Mouse (Mus musculus) layer of hippocampus, adult 2 months (tissue): ENCODE measurements at regions not wholly inside any gene's neighbourhood (a gene's known extent, or its start where the extent isn't known, plus 50 kb on each side); places are given as distances from the start of the nearest gene placed in this dataset.

Experiments used
- DNase-seq, 2 experiments: peaks; one replicate each; pipeline ENCODE4 v3.0.0; 2022; ENCODE audit warnings: low spot score in 2 of 2
- H3K27ac ChIP-seq: fragments of 200-600 bp; 2 replicates; pipeline ENCODE4 v1.8.1; 2022
- H3K4me3 ChIP-seq: fragments of 200-600 bp; 2 replicates; pipeline ENCODE4 v1.8.1; 2022; ENCODE audit warnings: mild to moderate bottlenecking
- CTCF ChIP-seq: fragments of 200-600 bp; conservative IDR thresholded peaks from 2 replicates; pipeline ENCODE4 v1.8.1; 2022; ENCODE audit warnings: antibody characterized with exemption, mild to moderate bottlenecking, moderate library complexity

DNA sequence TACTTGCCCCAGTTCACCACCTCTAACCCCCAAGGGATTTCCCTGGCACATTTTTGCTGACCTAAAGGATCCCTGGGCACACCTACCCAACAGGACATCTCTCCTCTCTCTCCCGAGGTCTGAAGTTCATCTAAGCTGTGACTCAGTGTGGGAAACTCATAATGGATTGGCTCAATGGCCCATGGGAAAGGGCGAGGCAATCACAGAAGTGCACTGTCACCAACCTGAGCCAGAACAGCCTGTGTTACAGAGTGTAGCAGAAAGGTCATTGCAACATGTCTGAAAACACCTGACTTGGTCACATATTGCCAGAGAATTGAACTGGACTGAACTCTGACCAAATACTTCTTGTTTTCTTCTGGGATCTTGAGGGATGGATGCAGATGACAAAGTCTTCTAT, 89.2 kb upstream of the Jun start:
- H3K4me3 ChIP-seq: no peak overlapping the region
- no peak for TF ChIP-seq CTCF
- DNase-seq: no peak
- H3K27ac ChIP-seq: no peak overlapping the region

DNA sequence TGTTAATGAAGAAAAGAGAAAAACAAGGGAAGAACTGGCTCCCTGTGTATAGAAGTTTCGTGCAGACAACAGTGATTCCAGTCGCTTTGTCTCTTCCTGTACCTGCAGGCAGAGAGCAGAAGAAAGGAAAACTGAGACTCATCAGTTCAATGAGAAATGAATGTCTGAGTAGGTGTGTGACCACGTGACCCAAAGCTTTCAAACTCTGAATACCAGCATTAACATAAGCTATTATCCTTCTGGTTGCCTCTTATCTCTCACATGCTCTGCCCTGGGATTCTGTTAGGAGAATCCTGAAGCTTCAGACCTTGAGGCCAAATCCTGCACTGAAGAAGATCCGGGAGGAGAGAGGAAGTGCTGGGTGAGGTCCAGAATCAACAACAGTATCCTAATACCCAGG, 91.1 kb upstream of the Jun start:
- DNase-seq: no peak
- no peak for TF ChIP-seq CTCF
- Histone ChIP-seq H3K27ac (no peak overlapping the region), H3K4me3 (no peak overlapping the region)

GRCm38 (mm10) chr4:95143668-95144067, 91.6 kb upstream of the Jun start:
- Histone ChIP-seq H3K4me3 (no peak overlapping the region), H3K27ac (no peak overlapping the region)
- DNase-seq: no peak
- TF ChIP-seq CTCF: no peak

GRCm38 (mm10) chr4:95144440-95144839, 92.4 kb upstream of the Jun start:
- TF ChIP-seq CTCF: no peak
- H3K4me3 ChIP-seq: no peak overlapping the region
- H3K27ac ChIP-seq: no peak overlapping the region
- no peak for DNase-seq

- TF ChIP-seq CTCF: no peak
- DNase-seq: no peak
- no peak overlapping the region for H3K4me3 ChIP-seq
- H3K27ac ChIP-seq: no peak overlapping the region
These were observed 94.2 kb upstream of the Jun start for GRCm38 (mm10) chr4:95146268-95146667.

- no peak overlapping the region for H3K27ac ChIP-seq
- no peak overlapping the region for H3K4me3 ChIP-seq
- no peak for DNase-seq
- TF ChIP-seq CTCF: no peak
These were observed 96.6 kb upstream of the Jun start for GRCm38 (mm10) chr4:95148665-95149064.

DNA sequence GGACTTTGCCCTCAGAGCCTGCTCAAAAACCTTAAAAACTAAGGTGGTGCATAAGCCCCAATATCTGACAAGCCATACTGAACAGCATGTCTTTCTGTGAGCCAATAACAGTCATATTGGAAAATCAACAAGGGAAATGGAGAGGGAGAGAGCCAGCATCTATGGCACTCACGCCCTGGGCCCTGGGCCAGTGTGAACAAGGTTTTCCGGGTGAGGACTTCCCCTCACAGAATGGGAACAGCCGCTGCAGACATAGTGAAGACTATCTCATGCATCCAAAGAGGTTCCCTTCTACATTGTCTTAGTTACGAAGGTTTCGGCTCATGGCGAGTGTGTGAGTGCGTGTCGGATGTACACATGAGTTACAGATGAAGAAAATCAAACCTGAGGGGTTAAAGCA, 99.7 kb upstream of the Jun start:
- DNase-seq: no peak
- Histone ChIP-seq H3K4me3 (no peak overlapping the region), H3K27ac (no peak overlapping the region)
- no peak for TF ChIP-seq CTCF

GRCm38 (mm10) chr4:95152431-95153115, 100.6 kb upstream of the Jun start:
- H3K4me3 ChIP-seq: no peak overlapping the region
- DNase-seq: no peak
- no peak for TF ChIP-seq CTCF
- H3K27ac ChIP-seq: no peak overlapping the region

DNA sequence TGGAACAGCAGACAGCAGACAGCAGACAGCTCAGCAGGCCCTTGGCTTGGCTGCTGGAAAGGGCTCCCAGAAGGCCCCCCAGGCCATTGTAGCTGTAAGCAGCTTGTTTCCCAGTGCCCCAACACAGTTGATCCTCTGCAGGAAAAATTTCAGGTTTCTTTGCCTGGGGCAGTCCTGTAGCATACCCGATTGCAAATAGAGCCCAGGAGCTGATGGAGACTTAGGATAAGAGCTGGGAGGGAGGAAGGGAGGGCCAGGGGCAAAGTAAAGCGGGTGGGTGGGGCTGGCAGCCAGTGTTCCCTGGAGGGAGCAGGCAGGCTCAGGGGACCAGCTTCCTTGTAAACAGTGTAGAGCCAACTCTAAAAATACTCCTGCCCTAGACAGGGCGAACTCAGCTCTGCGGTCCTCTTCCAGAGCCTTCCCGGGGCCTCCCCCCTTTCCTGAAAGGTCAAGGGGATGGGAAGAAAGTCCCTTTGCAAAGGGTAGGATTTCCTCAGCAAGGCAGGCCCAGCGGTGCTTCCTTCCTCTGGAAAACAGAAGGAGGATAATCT, 101.8 kb upstream of the Jun start:
- 0 out of 2 replicates have a peak overlapping the region, but pooled peaks have one; percentile 18 for H3K27ac ChIP-seq
- TF ChIP-seq CTCF: no peak
- no peak overlapping the region for H3K4me3 ChIP-seq
- no peak for DNase-seq

- Histone ChIP-seq H3K27ac (0 out of 2 replicates have a peak overlapping the region, but pooled peaks have one; percentile 18), H3K4me3 (no peak overlapping the region)
- DNase-seq: no peak
- TF ChIP-seq CTCF: no peak
These were observed 102.4 kb upstream of the Jun start for GRCm38 (mm10) chr4:95154377-95154776.

DNA sequence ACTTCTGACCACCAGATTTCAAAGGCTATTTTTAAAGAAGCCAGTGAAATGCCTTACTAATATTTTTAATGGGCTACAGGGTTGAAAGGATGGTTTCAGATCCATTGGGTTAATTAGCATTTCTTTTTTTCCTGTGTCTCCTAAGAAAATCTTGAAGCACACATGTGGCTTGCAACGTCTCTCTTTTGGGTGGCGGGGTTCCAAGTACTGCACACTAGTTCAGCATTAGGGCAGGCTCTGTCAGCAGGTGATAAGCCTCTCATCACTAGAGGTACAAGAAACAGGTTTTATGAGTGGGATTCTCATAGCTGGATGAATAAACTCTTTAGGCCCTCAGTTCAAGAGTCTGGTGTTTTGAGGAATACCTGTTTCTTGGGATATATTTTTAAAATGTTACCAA, 103.2 kb upstream of the Jun start:
- no peak for DNase-seq
- Histone ChIP-seq H3K4me3 (no peak overlapping the region), H3K27ac (no peak overlapping the region)
- no peak for TF ChIP-seq CTCF

DNA sequence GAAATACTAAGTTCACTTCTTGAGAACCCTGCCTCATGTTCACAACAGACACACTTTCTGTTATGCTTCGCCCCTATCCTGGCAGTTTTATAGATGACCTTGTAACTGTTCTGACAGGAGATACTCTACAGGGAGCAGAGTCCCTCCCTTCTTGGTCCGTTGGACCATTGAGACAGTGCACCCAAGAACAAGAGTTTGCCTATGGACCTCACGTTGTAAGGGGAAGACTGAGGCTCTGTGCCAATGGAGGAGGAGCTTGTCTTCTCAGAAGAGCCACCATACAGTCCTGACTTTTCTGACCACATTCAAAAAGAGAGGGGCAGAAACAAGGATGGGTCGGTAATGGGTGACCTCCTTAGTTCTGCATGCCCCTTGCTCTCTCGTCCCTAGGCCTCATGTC, 103.8 kb upstream of the Jun start:
- Histone ChIP-seq H3K4me3 (no peak overlapping the region), H3K27ac (no peak overlapping the region)
- no peak for TF ChIP-seq CTCF
- DNase-seq: no peak

DNA sequence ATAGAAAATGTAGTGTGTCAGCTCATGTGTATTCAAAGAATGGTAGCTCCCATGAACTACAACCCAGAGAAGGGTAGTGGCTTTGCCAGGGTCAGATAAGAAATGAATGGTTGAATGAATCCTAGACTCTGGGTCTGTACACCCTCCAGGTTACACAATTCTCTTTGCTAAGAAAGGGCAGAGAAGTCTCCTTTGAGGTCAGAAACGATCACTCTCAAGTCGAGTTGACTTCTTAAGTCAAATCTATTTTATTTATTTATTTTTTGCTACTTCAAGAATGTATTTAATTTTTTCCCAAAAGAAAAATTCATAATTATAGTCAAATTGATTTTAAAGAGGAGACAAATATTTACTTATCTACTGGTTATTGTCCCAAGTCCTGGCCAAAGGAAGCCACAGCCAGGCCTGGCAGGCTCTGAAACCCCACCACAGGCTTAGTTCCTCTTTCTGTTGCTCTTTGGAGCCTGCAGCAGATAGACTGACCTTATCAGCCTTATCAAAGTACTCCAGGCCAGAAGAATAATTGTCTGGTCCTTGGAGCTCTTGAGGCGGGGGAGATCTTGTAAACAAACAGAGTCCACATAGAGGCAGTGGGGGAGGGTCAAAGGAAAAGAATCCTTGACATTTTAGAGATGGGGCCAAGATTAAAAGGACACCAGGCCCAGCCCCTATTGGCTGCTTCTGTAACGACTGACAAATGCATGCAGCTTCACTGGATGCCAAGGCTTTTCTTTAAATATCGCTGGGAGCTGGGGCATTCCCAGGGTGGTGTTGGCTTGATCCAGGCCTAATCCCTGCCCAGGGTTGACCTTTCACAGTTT, 104.6 kb upstream of the Jun start:
- no peak for TF ChIP-seq CTCF
- Histone ChIP-seq H3K27ac (no peak overlapping the region), H3K4me3 (no peak overlapping the region)
- no peak for DNase-seq
